Mouse (Mus musculus): Measurements from ENCODE around the gene Zfp286. TPM values are rescaled to one million over a fixed set of nuclear protein-coding genes. Genes with fewer than 3 reads are reported as not detected.

Gene Zfp286
- polyA plus RNA-seq, 1 experiment = 0.89 TPM

GRCm38 (mm10) chr11:62807965-62808364 lies 18.7 kb upstream of the Zfp286 start:
- Histone ChIP-seq H3K27me3 (replicated peaks) (peaks cover 4% of the 10 kb centered on the region), H3K9me3 (peaks cover 23% of the 10 kb centered on the region), H3K36me3 (replicated peaks; ENCODE audit: low read length) (no peaks in the 10 kb centered on the region), H3K4me1 (peaks cover 9% of the 10 kb centered on the region; the same call in 1 of the 2 replicates), H3K4me3 (replicated peaks) (no peak overlapping the region)
- TF ChIP-seq GATA1 (IDR thresholded peaks at IDR 0.05; ENCODE audit: borderline replicate concordance, low read length) (no peak), FLI1 (IDR thresholded peaks at IDR 0.05; ENCODE audit: low read length) (no peak)

DNA sequence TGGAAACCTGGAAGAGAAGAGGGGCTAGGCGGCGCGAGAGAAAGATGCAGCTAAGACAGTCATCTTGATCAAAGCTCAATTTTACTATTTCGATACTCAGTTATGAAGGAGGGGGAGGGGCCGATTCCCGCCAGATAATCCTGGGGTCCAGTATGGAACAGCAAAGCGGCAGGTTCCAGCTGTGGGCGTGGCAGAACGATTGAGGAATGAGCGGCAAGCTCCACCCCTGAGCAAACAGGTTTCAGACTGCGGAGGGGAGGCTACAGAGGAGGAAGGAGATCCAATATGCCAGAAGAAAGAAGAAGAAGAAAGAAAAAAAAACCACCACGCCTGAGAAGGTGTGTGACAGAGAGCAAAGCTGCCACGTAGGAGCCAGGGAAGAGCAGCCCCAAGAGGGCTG lies 14.9 kb upstream of the Zfp286 start:
- Histone ChIP-seq H3K36me3 (replicated peaks; ENCODE audit: low read length) (no peaks in the 10 kb centered on the region), H3K9me3 (peaks cover 33% of the 10 kb centered on the region), H3K27me3 (replicated peaks) (peaks cover 8% of the 10 kb centered on the region), H3K4me1 (0 out of 2 replicates have a peak, but pooled peaks cover under 1% of the 10 kb centered on the region), H3K4me3 (replicated peaks) (no peak overlapping the region)
- TF ChIP-seq GATA1 (IDR thresholded peaks at IDR 0.05; ENCODE audit: borderline replicate concordance, low read length) (no peak), FLI1 (IDR thresholded peaks at IDR 0.05; ENCODE audit: low read length) (no peak)

DNA sequence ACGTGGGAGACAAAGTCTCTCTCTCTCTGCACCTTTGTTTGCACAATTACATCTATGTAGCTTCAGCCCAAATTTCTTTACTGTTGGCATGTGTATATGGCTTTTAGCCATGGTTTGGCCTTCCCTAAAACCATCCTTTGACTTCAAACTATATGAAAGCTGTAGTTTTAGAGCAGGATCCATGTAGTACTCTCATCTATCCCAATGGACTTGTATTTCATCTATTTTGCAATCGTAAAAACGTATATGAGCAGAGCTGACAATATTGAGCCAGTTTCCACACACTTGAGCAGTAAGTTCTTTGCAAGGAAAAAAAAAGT lies 315 bp upstream of the Zfp286 start:
- H3K36me3 ChIP-seq (replicated peaks; ENCODE audit: low read length) = no peaks in the 10 kb centered on the region
- TF ChIP-seq FLI1 (IDR thresholded peaks at IDR 0.05; ENCODE audit: low read length) (no peak), GATA1 (IDR thresholded peaks at IDR 0.05; ENCODE audit: borderline replicate concordance, low read length) (no peak)
- peaks cover 10% of the 10 kb centered on the region for H3K4me1 ChIP-seq
- peak overlapping the region; percentile 90 for H3K4me3 ChIP-seq (replicated peaks)
- no peaks in the 10 kb centered on the region for H3K9me3 ChIP-seq
- no peaks in the 10 kb centered on the region for H3K27me3 ChIP-seq (replicated peaks)

- H3K36me3 ChIP-seq (replicated peaks; ENCODE audit: low read length) = peaks cover 11% of the 10 kb centered on the region
- peaks cover 49% of the 10 kb centered on the region for H3K9me3 ChIP-seq
- peaks cover 4% of the 10 kb centered on the region for H3K27me3 ChIP-seq (replicated peaks)
- no peak overlapping the region for H3K4me3 ChIP-seq (replicated peaks)
- no peak for TF ChIP-seq FLI1 (IDR thresholded peaks at IDR 0.05; ENCODE audit: low read length)
- TF ChIP-seq GATA1 (IDR thresholded peaks at IDR 0.05; ENCODE audit: borderline replicate concordance, low read length) = no peak
- H3K4me1 ChIP-seq = no peaks in the 10 kb centered on the region
These were observed 12.8 kb downstream of the Zfp286 start for GRCm38 (mm10) chr11:62776510-62776909.

DNA sequence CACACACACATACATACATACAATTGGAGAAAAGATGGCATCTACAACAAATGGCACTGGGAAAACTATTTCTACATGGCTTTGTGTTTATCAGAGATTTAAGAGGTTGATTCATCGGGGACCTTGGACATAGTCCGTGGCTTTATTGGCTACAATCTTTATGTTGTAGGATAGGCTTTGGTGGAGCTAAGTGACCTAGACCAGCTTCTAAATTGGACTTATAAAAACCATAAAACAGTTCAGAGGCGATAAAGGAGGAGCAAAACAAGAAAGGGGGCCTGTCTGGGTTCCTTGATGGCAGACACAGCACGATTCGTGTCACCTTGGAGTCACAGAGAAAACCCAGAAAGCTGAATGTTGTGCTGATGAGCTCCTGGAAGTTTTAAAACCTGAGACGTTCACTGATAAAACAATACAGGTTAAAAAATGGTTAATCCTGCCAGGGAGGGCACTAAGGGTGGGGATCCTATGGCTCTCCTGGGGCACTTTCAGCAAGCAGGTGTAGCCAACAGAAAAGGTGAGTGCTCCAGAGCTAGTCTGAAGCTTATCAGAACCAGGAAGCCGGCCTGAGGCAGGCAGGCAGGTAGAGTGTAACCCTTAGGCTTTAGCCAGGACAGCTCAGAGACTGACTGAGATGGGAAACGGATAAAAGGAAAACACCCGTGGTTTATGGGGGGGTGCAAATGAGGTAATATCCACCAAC lies 28.4 kb downstream of the Zfp286 start:
- no peaks in the 10 kb centered on the region for H3K36me3 ChIP-seq (replicated peaks; ENCODE audit: low read length)
- peaks cover 4% of the 10 kb centered on the region for H3K9me3 ChIP-seq
- peaks cover 31% of the 10 kb centered on the region for H3K27me3 ChIP-seq (replicated peaks)
- TF ChIP-seq GATA1 (IDR thresholded peaks at IDR 0.05; ENCODE audit: borderline replicate concordance, low read length) (no peak), FLI1 (IDR thresholded peaks at IDR 0.05; ENCODE audit: low read length) (no peak)
- no peak overlapping the region for H3K4me3 ChIP-seq (replicated peaks)
- peaks cover 29% of the 10 kb centered on the region for H3K4me1 ChIP-seq

GRCm38 (mm10) chr11:62758491-62758890 lies 30.8 kb downstream of the Zfp286 start:
- Histone ChIP-seq H3K27me3 (replicated peaks) (peaks cover 43% of the 10 kb centered on the region), H3K36me3 (replicated peaks; ENCODE audit: low read length) (no peaks in the 10 kb centered on the region), H3K4me3 (replicated peaks) (no peak overlapping the region), H3K4me1 (peaks cover 26% of the 10 kb centered on the region), H3K9me3 (no peaks in the 10 kb centered on the region)
- TF ChIP-seq FLI1 (IDR thresholded peaks at IDR 0.05; ENCODE audit: low read length) = no peak
- no peak for TF ChIP-seq GATA1 (IDR thresholded peaks at IDR 0.05; ENCODE audit: borderline replicate concordance, low read length)

GRCm38 (mm10) chr11:62757906-62758305 lies 31.4 kb downstream of the Zfp286 start:
- no peak for TF ChIP-seq GATA1 (IDR thresholded peaks at IDR 0.05; ENCODE audit: borderline replicate concordance, low read length)
- no peak for TF ChIP-seq FLI1 (IDR thresholded peaks at IDR 0.05; ENCODE audit: low read length)
- H3K4me1 ChIP-seq = peaks cover 24% of the 10 kb centered on the region
- peaks cover 42% of the 10 kb centered on the region for H3K27me3 ChIP-seq (replicated peaks)

DNA sequence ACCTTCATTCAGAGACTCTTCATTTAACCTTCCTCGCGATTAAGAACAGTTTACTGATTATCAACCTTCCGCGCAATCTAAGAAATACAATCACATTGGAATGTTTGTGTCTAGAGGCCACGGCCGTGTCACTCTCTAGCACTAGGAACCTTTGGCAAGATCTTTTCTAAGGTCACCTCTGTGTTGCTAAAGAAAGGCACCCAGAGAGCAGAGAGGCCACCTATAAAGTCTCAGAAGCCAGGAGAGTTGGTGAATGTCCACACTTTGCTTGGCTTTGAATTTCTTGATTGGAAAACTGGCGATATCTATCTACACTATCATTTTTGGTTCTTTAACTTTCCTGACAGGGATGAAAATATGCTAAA lies 32.1 kb downstream of the Zfp286 start:
- H3K36me3 ChIP-seq (replicated peaks; ENCODE audit: low read length) = no peaks in the 10 kb centered on the region
- H3K4me3 ChIP-seq (replicated peaks) = peak overlapping the region; percentile 90
- H3K4me1 ChIP-seq = peaks cover 22% of the 10 kb centered on the region
- no peaks in the 10 kb centered on the region for H3K9me3 ChIP-seq
- TF ChIP-seq FLI1 (IDR thresholded peaks at IDR 0.05; ENCODE audit: low read length) = no peak
- TF ChIP-seq GATA1 (IDR thresholded peaks at IDR 0.05; ENCODE audit: borderline replicate concordance, low read length) = no peak
- H3K27me3 ChIP-seq (replicated peaks) = peaks cover 45% of the 10 kb centered on the region

More at GRCm38 (mm10) chr11:62757906-62758305, 31.4 kb downstream of the Zfp286 start:
- H3K4me3 ChIP-seq (replicated peaks) = no peak overlapping the region
- no peaks in the 10 kb centered on the region for H3K9me3 ChIP-seq
- no peaks in the 10 kb centered on the region for H3K36me3 ChIP-seq (replicated peaks; ENCODE audit: low read length)

DNA sequence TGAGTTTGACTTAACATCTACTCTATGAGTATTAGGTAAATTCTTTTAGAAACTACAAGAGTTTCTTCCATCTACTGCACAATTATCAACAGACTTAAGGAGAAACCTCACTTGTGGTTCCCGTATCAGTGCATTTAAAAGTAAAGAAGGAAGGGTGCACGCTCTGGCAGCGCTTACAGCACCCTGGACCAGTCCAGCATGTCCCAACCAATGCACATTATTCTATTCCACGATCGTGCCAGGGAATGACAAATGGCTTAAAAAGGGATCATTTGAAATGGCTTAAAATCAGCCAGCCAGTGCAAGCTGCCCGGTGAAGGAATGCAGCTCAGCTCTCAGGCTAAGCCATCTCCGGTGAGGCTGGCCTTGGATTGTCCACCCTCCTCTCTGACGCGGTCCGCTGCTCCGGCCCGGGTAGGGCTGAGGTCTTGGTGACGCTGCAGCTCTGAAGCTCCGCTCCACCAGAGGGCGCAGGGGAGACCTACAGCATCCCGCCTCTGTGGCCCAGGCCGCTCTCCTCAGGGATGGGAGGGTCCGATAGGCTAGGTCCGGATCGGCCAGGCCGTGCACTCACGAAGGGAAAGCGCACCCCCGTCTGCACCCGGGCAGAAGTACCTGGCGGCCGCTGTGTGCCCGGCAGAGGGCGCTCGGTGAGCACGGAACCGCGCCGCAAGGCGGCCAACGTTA lies 32.7 kb downstream of the Zfp286 start:
- Histone ChIP-seq H3K4me1 (peaks cover 16% of the 10 kb centered on the region), H3K4me3 (replicated peaks) (peak overlapping the region; percentile 90), H3K27me3 (replicated peaks) (peaks cover 47% of the 10 kb centered on the region), H3K9me3 (no peaks in the 10 kb centered on the region), H3K36me3 (replicated peaks; ENCODE audit: low read length) (no peaks in the 10 kb centered on the region)
- TF ChIP-seq GATA1 (IDR thresholded peaks at IDR 0.05; ENCODE audit: borderline replicate concordance, low read length) (no peak), FLI1 (IDR thresholded peaks at IDR 0.05; ENCODE audit: low read length) (no peak)

GRCm38 (mm10) chr11:62752780-62753179 lies 36.5 kb downstream of the Zfp286 start, which contains the start of gene Gm10428:
TSS of gene Gm10428 (plus strand) at chr11:62753100.
- no peak within 1 kb of the TSS for H3K4me3 ChIP-seq (replicated peaks)
- H3K9me3 ChIP-seq = no peaks in the 10 kb centered on the region
- H3K27me3 ChIP-seq (replicated peaks) = peaks cover 50% of the 10 kb centered on the region
- no peaks in the 10 kb centered on the region for H3K36me3 ChIP-seq (replicated peaks; ENCODE audit: low read length)
- TF ChIP-seq FLI1 (IDR thresholded peaks at IDR 0.05; ENCODE audit: low read length) = no peak
- TF ChIP-seq GATA1 (IDR thresholded peaks at IDR 0.05; ENCODE audit: borderline replicate concordance, low read length) = no peak
- H3K4me1 ChIP-seq = peaks cover 14% of the 10 kb centered on the region

All from megakaryocyte, embryonic 14.5 days (primary cell).